Mouse (Mus musculus): ENCODE data around the gene Grin2d. TPM values are rescaled to one million over a fixed set of nuclear protein-coding genes. Genes with fewer than 3 reads are reported as not detected.
A peak's percentile ranks its signal among the peaks of the same experiment; 100 is the strongest.

Grin2d gene
- total and polyA plus RNA-seq, 2 experiments from 2014 or later = 4.4 to 37.8 TPM

DNA sequence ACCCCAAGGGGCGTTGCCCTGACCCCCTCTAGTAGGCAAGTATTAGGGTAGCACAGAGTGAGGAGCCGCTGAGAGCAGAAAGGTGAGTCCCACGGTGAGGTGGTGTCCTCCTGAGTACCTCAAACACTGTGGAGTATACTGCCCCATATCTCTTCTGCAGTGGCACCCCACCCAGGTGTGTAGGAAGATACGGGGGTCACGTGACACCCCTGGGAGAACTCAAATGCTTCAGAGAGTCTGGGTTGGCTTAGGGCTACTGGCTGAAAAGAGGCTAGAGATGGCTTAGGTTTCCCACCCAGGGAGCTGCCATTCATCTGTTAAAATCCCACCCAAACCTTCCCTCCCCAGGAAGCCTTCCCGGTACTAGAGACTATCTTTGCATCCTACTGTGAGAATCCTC, 81.2 kb downstream of the Grin2d start:
- Histone ChIP-seq H3K27ac (no peak overlapping the region), H3K9ac (replicated peaks; ENCODE audit: low read length) (no peak overlapping the region), H3K27me3 (ENCODE audit: insufficient read depth, low read length) (no peaks in the 10 kb centered on the region), H3K4me2 (ENCODE audit: low read depth, low read length) (no peak overlapping the region), H3K9me3 (ENCODE audit: low read length) (no peaks in the 10 kb centered on the region), H3K36me3 (ENCODE audit: insufficient read depth, low read length) (peaks cover 27% of the 10 kb centered on the region), H3K4me3 (ENCODE audit: low read length) (no peak overlapping the region), H3K4me1 (ENCODE audit: insufficient read depth, low read length) (peaks cover 3% of the 10 kb centered on the region; the same call in 1 of the 2 replicates)
- TF ChIP-seq CTCF (IDR thresholded peaks at IDR 0.05; ENCODE audit: low read depth) = no peak
- WGBS = 41% methylated on average over 6 of the region's 6 CpGs
- DNase-seq (ENCODE audit: low spot score) (no peak), ATAC-seq (no peak)

DNA sequence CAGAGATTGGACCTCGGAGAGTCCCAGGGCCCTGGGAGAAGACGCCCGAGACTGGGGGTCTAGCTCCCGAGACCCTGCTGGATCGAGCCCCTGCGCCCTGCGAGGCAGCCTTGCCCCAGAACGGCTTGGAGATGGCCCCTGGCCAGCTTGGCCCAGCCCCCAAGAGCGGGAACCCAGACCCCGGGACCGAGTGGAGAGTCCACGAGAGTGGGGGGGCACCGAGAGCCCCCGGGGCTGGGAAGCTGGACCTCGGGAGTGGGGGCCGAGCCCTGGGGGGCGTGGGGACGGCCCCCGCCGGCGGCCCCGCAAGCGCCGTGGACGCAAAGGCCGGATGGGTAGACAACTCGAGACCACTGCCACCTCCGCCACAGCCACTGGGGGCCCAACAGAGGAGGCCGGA, 83.2 kb downstream of the Grin2d start:
- ATAC-seq = no peak
- 91% methylated on average over 27 of the region's 29 CpGs for WGBS
- H3K9me3 ChIP-seq (ENCODE audit: low read length) = no peaks in the 10 kb centered on the region
- no peaks in the 10 kb centered on the region for H3K27me3 ChIP-seq (ENCODE audit: insufficient read depth, low read length)
- H3K4me3 ChIP-seq (ENCODE audit: low read length) = no peak overlapping the region
- no peak for DNase-seq (ENCODE audit: low spot score)
- H3K4me2 ChIP-seq (ENCODE audit: low read depth, low read length) = no peak overlapping the region
- H3K36me3 ChIP-seq (ENCODE audit: insufficient read depth, low read length) = peaks cover 37% of the 10 kb centered on the region
- peaks cover 3% of the 10 kb centered on the region; the same call in 1 of the 2 replicates for H3K4me1 ChIP-seq (ENCODE audit: insufficient read depth, low read length)
- H3K9ac ChIP-seq (replicated peaks; ENCODE audit: low read length) = no peak overlapping the region
- no peak for TF ChIP-seq CTCF (IDR thresholded peaks at IDR 0.05; ENCODE audit: low read depth)
- no peak overlapping the region for H3K27ac ChIP-seq

DNA sequence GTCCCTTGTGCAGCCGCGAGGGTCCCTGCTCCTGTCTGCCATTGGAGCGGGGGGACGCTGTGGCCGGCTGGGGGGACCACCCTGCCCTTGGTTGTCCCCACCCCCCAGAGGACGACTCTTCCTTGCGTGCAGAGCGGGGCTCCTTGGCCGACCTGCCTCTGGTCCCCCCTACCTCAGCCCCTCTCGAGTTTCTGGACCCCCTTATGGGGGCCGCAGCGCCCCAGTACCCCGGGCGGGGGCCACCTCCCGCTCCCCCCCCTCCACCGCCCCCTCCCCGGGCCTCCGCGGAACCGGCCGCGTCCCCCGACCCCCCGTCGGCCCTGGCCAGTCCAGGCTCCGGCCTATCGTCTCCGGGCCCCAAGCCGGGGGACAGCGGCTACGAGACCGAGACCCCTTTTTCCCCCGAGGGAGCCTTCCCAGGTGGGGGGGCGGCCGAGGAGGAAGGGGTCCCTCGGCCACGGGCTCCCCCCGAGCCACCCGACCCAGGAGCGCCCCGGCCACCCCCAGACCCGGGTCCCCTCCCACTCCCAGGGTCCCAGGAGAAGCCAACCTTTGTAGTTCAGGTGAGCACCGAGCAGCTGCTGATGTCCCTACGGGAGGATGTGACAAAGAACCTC, 84.1 kb downstream of the Grin2d start:
- Histone ChIP-seq H3K36me3 (ENCODE audit: insufficient read depth, low read length) (peaks cover 45% of the 10 kb centered on the region), H3K9ac (replicated peaks; ENCODE audit: low read length) (no peak overlapping the region), H3K27me3 (ENCODE audit: insufficient read depth, low read length) (no peaks in the 10 kb centered on the region), H3K4me3 (ENCODE audit: low read length) (no peak overlapping the region), H3K4me2 (ENCODE audit: low read depth, low read length) (no peak overlapping the region), H3K27ac (no peak overlapping the region), H3K4me1 (ENCODE audit: insufficient read depth, low read length) (peaks cover 3% of the 10 kb centered on the region; the same call in 1 of the 2 replicates), H3K9me3 (ENCODE audit: low read length) (no peaks in the 10 kb centered on the region)
- DNase-seq (ENCODE audit: low spot score) (no peak), ATAC-seq (no peak)
- no peak for TF ChIP-seq CTCF (IDR thresholded peaks at IDR 0.05; ENCODE audit: low read depth)
- 89% methylated on average over 41 of the region's 44 CpGs for WGBS

DNA sequence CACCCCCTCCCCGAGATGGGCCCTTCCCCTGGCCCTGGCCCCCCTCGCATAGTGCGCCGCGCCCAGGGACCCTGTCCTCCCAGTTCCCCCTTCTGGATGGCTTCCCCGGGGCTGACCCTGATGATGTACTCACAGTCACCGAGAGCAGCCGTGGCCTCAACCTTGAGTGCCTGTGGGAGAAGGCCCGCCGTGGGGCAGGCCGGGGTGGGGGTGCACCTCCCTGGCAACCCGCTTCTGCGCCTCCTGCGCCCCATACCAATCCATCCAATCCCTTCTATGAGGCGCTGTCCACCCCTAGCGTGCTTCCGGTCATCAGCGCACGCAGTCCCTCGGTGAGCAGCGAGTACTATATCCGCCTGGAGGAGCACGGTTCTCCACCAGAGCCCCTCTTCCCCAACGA, 84.9 kb downstream of the Grin2d start:
- DNase-seq (ENCODE audit: low spot score) (no peak), ATAC-seq (no peak)
- Histone ChIP-seq H3K4me3 (ENCODE audit: low read length) (no peak overlapping the region), H3K4me2 (ENCODE audit: low read depth, low read length) (no peak overlapping the region), H3K9ac (replicated peaks; ENCODE audit: low read length) (no peak overlapping the region), H3K27ac (no peak overlapping the region), H3K9me3 (ENCODE audit: low read length) (no peaks in the 10 kb centered on the region), H3K36me3 (ENCODE audit: insufficient read depth, low read length) (peaks cover 52% of the 10 kb centered on the region), H3K4me1 (ENCODE audit: insufficient read depth, low read length) (no peaks in the 10 kb centered on the region; the same call in 1 of the 2 replicates), H3K27me3 (ENCODE audit: insufficient read depth, low read length) (no peaks in the 10 kb centered on the region)
- TF ChIP-seq CTCF (IDR thresholded peaks at IDR 0.05; ENCODE audit: low read depth) = no peak
- 84% methylated on average over 24 of the region's 24 CpGs for WGBS

DNA sequence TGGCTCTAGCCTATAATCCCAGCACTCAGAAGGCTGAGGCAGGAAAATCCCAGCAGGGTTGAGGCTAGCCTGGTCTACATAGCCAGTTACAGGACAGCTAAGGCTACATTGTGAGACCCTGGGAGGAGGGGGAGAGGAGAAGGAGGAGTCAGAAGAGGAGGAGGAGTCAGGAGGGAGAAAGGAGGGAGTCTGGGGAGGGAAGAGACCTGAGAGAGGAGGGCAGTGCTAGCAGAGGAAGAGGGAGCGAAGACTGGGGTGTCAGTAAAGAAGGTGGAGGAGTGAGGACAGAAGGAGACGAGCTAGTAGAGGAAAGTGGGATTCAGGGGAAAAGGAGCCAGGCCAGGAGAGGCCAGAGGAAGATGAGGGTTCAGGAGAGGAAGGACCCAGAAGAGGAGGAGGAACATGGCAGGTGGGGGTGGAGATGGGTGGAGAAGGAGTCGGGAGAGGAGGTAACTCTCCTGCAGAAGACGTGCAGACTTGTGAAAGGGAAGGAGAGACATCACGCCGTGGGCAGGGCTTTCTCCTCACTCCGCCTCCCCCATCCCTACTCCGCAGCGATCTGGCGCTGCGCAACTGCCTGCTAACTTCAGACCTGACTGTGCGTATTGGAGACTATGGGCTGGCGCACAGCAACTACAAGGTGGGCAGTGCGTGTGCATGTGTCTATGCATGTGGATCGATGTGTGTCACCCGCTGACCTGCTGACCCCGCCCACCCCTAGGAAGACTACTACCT, 86.3 kb downstream of the Grin2d start:
- ATAC-seq = no peak

DNA sequence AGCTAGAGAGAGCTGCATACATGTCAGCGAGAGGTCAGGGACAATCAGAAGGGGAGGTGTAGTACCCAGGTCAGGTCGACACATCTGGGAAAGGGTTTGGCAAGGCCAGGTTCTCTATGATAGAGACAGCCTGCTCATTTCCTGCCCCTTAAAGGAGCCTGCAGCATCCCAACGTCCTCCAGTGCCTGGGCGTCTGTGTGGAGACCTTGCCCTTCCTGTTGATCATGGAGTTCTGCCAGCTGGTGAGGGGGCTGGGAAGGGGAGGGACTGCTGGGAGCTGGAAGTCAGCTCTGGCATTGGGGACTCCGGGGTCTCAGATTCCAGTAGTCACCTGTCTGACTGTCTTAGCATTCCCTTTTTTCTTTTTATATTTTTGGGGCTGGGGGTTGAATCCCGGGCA, 87.5 kb downstream of the Grin2d start:
- no peak for ATAC-seq
- no peak overlapping the region for H3K4me2 ChIP-seq (ENCODE audit: low read depth, low read length)
- peaks cover 53% of the 10 kb centered on the region for H3K36me3 ChIP-seq (ENCODE audit: insufficient read depth, low read length)
- no peaks in the 10 kb centered on the region for H3K9me3 ChIP-seq (ENCODE audit: low read length)
- DNase-seq (ENCODE audit: low spot score) = no peak
- H3K4me3 ChIP-seq (ENCODE audit: low read length) = no peak overlapping the region
- H3K27ac ChIP-seq = no peak overlapping the region
- TF ChIP-seq CTCF (IDR thresholded peaks at IDR 0.05; ENCODE audit: low read depth) = no peak
- WGBS = 66% methylated on average over 6 of the region's 6 CpGs
- no peaks in the 10 kb centered on the region for H3K27me3 ChIP-seq (ENCODE audit: insufficient read depth, low read length)
- peaks cover 6% of the 10 kb centered on the region; the same call in 1 of the 2 replicates for H3K4me1 ChIP-seq (ENCODE audit: insufficient read depth, low read length)
- no peak overlapping the region for H3K9ac ChIP-seq (replicated peaks; ENCODE audit: low read length)

More for the DNA sequence above, 86.3 kb downstream of the Grin2d start:
- DNase-seq (ENCODE audit: low spot score) = no peak
- no peak for TF ChIP-seq CTCF (IDR thresholded peaks at IDR 0.05; ENCODE audit: low read depth)
- Histone ChIP-seq H3K4me3 (ENCODE audit: low read length) (no peak overlapping the region), H3K27ac (no peak overlapping the region), H3K36me3 (ENCODE audit: insufficient read depth, low read length) (peaks cover 57% of the 10 kb centered on the region), H3K9me3 (ENCODE audit: low read length) (no peaks in the 10 kb centered on the region), H3K4me2 (ENCODE audit: low read depth, low read length) (no peak overlapping the region), H3K9ac (replicated peaks; ENCODE audit: low read length) (no peak overlapping the region), H3K4me1 (ENCODE audit: insufficient read depth, low read length) (peaks cover 2% of the 10 kb centered on the region; the same call in 1 of the 2 replicates), H3K27me3 (ENCODE audit: insufficient read depth, low read length) (no peaks in the 10 kb centered on the region)
- WGBS = 70% methylated on average over 17 of the region's 17 CpGs

DNA sequence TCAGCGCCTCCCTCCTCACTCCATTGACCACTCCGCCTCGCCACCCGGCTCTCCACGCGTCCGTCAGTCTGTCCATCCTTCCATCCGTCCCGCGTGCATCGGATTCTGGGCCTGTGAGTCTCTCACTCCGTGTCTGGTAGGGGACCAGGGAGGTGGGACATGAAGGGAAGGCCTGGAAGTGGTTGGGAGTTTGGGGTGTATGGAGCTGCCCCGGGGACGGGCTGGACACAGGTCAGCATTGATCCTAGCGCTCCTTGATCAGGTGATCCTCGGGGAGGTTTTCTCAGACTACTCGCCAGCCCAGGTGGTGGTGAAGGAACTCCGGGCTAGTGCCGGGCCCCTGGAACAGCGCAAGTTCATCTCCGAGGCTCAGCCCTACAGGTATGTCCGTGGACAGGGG, 90.5 kb downstream of the Grin2d start:
- no peak for TF ChIP-seq CTCF (IDR thresholded peaks at IDR 0.05; ENCODE audit: low read depth)
- no peaks in the 10 kb centered on the region for H3K9me3 ChIP-seq (ENCODE audit: low read length)
- 87% methylated on average over 22 of the region's 22 CpGs for WGBS
- H3K27me3 ChIP-seq (ENCODE audit: insufficient read depth, low read length) = no peaks in the 10 kb centered on the region
- no peak overlapping the region for H3K9ac ChIP-seq (replicated peaks; ENCODE audit: low read length)
- peak overlapping the region; percentile 86 for H3K4me2 ChIP-seq (ENCODE audit: low read depth, low read length)
- H3K4me3 ChIP-seq (ENCODE audit: low read length) = no peak overlapping the region
- ATAC-seq = no peak
- H3K4me1 ChIP-seq (ENCODE audit: insufficient read depth, low read length) = peaks cover 6% of the 10 kb centered on the region; the same call in 1 of the 2 replicates
- 0 out of 2 replicates have a peak overlapping the region, but pooled peaks have one; percentile 98 for H3K27ac ChIP-seq
- H3K36me3 ChIP-seq (ENCODE audit: insufficient read depth, low read length) = peaks cover 36% of the 10 kb centered on the region
- DNase-seq (ENCODE audit: low spot score) = no peak

Measured in hindbrain, postnatal 0 days (tissue).